Mouse (Mus musculus) cerebellum, postnatal 10 days (tissue): ENCODE results near the gene Ctnnbip1.

Experiments used
- DNase-seq, 2 experiments: peaks; one replicate each; pipeline ENCODE4 v3.0.0; 2021; ENCODE audit warnings: mixed read lengths in 2 of 2

The Ctnnbip1 gene

DNA sequence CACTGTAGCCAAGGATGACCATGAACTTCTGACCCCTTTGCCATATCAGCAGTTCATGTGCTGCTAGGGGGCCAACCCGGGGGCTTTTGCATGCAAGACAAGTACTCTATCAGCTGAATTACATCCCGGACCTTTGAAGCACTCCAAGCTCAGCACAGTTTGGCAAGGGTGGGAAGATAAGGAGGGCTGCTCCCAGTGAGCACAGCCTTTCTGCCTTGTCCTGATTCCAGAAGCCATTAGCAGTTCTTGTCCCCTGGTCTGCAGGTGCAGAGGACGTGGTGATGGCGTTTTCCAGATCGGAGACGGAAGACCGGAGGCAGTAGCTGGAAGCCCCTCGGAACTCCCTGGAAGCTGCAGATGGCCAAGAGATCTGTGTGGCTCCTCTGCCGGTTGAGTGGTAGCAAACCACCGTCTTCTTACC is 45.9 kb downstream of the Ctnnbip1 start:
- DNase-seq, result peak in 1 of 2 experiments; percentile 52

DNA sequence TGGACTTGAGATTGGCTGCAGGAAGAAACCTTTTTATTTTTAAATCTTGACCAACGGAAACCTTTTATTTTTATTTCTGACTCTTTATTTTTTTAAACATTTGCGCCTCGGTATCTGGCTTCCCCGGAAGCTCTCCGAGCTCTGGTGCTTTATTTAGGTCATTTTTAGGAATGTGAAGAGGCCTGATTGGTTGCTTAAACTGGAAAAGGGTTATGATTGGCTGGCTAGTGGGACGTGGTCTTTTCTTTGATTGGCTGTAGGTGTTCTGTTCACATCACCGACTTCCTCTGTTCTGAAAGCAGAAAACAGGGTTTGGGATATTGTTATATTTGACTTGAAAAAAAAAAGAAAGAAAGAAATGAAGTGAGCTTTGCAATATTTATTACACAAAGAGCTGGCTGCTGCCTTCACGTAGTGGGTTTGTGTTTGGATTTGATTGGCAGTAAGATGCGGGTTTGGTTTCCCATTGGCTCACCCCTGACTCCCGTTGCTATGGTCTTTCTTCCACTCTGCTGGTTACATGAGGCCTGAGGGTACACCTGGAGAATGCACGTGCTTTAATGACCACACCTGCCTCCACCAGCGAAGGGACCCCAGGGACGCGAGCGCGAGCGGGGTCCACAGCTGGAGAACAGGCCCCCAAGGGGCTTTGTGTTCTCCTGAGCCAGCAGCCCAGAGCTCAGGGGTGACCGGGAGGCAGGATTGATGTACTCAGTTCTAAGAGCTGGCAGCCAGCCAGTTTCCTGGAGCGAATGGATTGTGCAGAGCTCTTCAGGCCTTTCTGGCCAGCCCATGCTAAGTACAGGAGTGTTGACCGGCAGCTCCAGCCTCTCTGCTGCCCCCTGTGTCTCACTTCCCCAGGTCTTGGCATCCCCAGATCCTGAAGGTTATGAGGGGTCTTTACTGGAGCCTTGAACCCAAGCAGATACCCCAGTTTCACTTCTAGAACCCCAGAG is 46.7 kb downstream of the Ctnnbip1 start:
- DNase-seq, result peak; percentile 94

DNA sequence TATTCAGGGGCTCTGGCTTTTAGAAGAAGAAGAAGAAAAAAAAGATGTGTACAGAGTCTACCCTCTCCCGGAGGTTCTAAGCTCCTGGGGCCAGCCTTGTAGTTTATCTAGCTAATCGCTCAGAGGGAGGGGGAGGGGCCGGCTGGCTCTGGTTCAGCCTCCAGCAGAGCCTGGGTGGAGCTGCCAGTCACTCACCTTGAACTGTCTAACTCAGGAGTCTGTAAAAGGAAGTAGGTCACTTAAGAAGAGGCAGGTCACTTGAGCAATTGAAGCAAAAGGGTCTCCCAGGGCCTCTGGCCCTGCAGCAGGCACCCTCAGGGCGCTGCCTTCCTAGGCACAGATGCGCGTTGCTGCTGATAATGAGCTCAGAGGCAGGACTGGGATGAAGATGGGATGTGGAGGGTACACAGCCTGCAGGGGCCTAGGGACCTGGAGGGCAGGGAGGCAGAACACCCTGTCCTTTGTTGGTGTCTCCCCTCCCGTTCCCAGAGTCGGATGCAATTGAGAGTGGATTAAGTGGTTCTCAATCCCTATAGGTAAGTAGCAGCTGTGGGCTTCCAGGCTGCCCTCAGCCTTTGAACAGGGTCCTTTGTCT is 49.5 kb downstream of the Ctnnbip1 start:
- DNase-seq, result peak; percentile 60 to 66

DNA sequence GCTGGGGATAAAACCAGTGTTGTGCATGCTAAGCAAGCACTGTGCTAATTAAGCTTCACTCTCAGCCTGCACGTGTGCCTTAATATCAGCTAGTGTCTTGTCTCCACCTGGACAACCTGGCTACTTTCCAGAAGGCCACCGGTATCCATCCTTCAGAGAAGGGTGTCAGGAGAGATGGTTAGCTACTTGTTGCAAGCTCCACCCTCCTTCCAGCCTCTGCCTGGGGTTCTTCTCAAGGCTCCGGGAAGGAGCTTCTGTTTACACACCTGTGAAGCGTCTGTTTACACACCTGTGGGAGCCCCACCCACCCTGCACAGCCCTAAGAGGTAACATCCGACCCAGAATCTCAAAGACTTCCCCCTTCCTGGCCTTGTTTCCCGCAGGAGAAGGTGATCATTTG is 50.6 kb downstream of the Ctnnbip1 start:
- peak; percentile 56 to 59 for DNase-seq

DNA sequence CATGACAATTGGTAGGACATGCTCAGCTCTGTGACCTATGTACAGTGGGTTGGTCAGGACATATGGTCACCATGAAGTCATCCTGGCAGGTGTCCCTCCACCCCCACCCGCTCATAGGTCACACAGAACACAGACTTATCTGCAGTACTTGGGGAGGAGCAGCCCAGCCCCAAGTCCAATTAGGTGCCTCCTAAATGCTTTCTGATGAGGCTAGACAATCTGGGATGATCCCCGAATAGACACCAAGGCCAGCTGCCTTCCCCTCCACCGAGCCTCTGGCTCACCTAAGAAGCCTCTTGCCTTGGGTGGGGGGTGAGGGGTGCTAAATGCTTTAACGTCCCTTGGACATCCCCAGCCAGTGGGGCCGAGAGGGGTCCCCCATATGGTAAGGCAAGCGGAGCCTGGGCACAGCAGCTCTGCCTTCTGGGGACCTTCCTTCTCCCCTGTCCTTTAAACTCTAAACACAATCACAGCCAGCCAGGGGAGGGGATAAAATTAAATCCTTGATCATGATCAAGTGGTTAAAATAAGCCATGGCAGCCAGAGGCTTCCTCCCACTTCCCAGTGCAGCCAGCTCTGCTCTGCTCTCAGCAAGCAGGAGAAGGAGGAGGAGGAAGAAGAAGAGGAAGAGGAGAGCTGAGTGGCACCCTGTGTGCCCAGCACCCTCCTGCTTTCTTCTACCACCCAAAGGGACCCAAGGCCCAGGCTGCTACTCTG is 51.9 kb downstream of the Ctnnbip1 start:
- DNase-seq, result no peak

DNA sequence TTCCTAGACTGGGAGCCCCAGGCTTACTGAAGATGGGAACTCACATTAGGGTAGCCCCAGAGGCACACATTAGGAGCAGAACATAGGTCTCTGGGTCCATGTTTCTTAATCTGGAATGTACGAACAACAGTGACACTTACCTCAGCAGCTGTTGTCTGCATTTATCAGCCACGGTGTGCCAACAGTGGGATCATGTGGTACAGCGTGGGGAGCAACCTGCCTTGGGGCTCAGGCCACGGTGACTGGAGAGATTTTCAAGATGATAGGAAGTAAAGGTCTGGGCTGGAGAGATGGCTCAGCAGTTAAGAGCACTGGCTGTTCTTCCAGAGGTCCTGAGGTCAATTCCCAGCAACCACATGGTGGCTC is 52.4 kb downstream of the Ctnnbip1 start:
- DNase-seq, result no peak

DNA sequence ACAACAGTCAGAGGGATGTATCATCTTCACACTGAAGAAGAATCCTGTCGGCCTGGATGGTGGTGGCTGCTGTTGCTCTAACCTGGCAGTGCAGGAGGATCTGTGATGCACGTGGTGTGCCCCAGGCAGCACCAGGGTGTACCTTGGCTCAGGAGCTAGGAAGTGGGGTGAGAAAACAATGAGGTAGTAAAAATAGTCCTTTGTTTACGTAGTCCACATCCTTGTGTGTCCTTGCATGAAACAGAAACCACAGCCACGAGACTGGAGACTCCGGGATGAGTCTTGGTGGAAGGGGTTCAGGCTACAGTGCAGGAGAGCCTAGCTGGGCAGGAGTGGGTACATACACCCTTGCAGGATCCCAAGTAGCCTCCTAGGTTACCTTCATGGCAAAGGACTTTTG is 53.2 kb downstream of the Ctnnbip1 start:
- no peak for DNase-seq

DNA sequence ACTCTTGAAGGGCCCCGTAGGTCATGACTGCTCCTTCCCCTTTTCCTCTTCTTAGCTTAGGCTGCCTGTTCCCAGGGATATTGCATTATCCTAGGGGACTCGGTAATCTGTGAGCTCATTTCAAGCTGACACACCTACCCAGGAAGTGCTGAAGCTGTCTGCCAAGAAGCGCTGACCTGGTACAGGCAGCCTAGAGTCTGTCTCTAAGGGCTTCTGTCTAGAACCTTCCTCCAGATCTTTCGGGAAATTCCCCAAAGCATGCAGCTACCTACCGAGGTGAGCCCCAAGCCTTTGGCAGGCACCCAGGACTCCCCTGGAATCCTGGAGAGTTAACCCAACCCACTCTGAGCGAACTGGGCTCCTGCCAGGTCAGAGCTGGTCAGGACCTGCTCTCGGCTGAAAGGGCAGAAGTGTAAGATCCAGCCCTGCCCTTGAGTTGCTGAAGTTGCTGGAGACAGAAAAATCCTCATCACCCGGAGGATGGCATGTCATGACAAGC is 53.7 kb downstream of the Ctnnbip1 start:
- DNase-seq, result peak; percentile 51 to 57

DNA sequence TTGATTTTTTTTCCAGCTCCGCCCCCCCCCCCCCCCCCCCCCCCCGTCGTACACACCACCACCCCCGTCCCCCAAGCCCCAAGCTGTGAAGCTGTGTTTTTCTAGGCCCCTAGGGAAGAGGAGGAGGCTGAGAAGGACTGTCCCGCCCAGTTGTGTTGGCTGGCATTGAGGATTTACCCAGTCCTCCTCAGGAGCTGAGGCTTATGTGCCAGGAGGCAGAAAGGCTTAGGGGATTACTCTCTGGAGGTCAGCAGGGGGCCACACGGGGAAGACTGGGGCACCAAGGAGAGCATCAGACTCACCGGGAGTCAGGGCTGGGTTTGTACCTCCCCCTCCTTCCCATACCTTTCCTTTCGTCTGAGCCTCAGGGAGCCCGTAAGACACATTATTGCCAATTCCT is 54.4 kb downstream of the Ctnnbip1 start:
- DNase-seq, result no peak

DNA sequence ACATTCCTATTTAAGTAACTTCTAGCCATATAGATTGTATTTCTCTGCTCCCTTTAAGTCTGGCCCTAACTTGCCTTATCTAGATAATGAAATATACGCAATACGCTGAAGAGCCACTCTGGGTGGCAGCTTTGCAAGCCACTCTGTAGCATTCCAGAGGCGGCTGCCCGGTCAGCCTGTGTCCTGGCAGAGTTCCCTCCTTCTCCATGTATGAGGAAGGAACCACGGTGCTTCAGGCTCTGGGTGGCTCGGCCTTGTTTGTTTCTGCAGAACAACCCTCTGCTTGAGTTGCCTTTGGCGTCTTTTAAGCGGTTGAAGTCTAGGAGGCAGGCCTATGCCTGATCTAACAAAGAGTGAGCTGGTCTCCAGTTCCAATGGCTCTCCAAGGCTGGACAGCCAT is 54.8 kb downstream of the Ctnnbip1 start:
- DNase-seq, result peak in 1 of 2 experiments; percentile 38

DNA sequence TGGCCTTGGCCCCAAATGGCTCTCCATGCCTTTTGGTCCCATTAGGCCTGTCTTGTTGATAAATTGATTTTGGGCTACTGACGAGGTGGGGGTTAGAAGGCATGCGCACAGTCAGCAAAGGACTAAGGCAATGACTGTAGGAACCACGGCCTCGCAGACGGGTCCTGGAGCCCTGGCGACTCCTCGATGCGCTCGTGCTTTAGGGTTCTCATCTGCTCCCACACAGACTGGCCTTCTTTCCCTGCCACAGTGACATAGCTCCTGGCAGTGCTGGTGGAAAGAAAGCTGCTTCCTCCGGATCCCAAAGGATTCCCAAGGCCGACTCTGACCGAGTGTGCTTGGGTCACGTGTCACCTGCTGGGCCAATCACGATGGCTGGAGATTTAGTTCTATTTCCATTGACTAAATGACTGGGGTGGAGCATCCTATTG is 56.4 kb downstream of the Ctnnbip1 start:
- no peak for DNase-seq

DNA sequence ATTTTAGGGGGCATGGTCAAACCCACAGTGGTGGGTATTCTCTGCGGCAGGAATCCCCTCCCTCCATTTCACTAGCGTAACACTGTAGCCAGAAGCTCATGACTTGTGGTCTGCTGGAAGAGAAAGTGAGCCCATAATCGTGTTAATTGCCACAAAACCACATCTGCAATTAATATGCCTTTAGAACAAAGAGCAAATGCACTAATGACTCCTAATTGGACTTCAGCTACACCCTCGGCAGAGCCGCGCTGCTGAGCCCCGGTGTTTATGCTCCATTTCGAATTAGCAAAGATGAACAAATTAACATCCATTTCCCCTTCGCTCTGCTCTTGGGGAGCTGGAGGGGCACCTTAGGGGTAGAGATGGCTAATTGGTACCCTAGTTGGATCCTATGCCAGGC is 58.0 kb downstream of the Ctnnbip1 start:
- DNase-seq, result no peak

DNA sequence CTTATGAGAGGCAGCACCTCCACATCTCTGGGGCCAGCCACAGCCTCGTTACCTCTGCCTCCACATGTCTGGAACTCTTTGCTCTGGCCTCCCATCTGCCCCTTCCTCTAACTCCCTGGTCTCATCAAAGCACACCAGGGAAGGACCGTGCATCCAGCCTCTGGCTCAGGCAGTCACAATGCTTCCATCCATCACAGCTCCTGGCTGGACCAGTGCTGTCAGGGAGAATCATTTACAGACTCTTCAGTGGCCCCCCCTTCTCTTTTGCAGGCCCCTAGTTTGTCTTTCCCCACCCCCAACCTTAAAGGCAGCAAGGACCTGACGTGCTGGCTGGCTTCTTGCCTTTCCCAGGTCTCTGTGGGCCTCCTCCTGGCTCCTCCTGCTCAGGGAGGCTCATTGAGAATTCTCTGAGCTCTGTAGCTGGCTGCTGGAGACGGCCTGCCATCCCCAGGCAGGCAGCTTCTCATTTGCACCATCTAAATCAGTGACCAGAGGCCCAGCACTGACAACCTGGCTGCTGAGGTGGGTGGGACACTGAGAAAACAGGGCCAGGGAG is 59.0 kb downstream of the Ctnnbip1 start:
- no peak for DNase-seq

DNA sequence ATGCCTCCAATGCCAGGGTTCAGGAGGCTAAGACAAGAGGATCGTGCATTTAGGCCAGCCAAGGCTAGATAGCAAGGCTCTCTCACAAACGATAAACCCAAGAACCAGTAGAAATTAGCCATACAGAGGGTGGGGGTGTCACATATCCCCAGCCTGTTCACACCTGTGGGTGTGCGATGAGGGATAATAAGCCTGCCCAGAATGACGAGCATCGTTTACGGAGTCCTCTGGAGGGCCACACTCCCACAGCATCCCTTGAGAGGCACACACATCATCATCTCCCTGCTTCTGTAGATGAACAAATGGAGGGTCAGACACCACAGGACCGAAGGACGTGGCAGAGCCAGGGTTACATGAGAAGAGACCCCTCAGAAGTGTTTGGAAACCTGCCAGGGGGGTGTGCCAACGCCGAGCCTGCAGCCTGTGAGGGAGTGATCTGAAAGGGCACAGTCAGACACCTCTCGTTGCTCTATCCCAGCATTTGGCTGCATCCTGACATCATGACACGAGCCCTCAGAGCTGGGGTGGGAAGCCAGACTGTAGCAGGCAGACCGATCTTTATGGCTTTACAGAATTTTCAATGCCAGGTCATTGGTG is 60.1 kb downstream of the Ctnnbip1 start:
- DNase-seq, result peak; percentile 66 to 67

DNA sequence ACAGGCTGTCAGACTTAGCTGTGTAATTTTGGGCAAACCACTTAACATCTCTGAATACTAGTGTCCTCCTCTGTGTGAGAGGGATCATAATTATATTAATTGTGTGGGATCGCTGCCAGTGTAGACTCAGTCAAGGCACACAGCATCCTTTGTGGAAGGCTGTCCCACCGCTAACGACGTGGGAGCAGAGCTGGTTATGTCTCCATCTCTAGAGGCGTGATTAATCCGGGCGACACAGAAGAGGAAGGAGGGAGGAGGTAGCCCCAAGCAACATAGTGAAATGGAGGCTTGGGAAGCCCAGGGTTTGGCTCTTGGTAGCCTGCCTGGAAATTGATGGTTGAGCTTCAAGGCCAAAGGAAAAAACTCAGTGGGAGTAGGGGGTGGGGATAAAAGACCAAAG is 60.8 kb downstream of the Ctnnbip1 start:
- DNase-seq, result no peak

DNA sequence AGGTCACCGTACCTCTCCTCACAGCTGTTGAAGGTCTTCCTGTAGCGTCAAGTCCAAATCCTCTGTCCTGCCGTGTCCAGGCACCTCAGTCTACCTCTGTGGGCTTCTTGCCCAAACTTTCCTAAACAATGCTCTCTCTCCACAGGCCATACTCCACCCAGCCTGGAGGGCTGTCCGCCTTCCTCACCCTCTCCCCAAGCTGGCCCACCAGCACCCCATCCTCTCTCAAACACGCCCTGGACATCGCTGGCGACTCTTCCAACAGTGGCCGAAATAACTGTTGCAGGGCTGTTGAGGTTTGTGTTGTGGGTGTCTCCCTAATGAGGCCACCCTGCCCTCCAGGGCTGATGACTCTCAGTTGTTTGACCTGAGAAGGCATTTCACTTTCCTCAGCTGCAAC is 67.2 kb downstream of the Ctnnbip1 start:
- DNase-seq, result no peak

DNA sequence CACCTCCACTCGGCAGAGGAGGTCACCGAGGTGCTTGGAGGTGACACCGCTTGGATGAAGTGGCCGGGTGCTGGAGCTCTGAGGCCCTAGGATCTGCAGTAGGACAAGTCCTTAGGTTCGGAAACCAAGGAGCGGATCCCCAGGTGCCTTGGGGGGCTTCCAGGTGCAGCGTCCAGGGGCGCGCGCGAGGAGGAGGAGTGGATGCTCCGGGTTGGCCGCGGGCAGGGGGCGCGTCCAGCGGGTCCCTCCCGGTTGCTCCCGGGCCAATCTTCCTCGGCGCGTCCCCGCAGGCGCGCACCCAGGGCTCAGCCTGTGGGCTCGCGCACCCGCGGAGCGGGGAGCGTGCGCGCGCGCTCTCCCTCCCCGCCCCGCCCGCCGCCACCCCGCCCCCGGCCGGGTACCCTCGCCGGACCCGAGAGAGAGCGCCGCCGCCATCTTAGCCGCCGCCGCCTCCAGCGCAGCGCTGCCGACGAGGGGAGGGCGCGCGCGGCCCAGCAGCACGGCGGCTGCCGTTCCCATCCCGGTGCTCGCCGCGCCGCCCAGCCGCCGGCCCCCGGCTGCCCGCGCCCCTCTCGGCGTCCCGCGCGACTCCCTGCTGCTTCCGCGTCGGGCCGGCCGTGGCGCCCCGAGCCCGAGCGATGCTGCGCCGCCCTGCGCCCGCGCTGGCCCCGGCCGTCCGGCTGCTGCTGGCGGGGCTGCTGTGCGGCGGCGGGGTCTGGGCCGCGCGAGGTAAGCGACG is 68.2 kb downstream of the Ctnnbip1 start, which contains the start of gene Clstn1:
Clstn1 (plus strand) TSS at position 425 of the 739 bp plus-strand sequence.
- DNase-seq, result peak; percentile 90 to 93

DNA sequence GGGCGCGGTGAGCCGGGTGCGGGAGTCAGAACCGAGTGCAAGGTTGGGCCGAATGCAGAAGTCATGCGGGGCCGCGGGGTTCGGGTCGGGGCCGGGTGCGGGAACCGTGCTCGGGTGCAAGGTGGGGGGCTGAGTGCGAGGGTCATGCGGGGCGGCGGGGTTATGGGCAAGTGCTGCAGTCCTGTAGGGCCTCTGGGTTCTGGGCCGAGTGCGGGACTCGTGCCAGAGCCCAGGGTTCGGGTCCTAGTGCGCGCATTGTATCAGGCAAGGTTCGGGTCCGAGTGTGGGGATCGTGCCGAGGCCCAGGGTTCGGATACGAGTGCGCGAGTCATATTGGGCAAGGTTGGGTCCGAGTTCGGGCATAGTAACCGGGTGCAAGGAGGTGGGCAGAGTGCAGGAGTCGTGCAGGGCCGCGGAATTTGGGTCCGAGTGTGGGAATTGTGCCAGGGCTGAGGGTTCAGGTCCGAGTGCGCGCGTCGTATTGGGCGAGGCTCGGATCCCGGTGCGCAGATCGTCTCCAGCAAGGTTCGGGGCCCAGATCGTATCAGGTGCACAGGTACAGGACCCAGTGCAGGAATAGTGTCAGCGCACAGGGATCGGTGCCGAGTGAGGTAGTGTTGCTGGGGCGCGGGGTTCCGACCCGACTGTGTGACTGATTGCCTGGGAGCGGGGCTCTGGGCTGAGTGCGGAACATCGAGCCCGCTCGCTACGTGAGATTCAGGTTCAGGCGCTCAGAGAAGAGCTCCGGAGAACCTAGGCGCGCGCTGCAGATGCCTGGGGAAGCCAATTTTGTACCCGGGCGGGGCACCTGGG is 69.0 kb downstream of the Ctnnbip1 start:
- DNase-seq, result peak; percentile 84 to 91

DNA sequence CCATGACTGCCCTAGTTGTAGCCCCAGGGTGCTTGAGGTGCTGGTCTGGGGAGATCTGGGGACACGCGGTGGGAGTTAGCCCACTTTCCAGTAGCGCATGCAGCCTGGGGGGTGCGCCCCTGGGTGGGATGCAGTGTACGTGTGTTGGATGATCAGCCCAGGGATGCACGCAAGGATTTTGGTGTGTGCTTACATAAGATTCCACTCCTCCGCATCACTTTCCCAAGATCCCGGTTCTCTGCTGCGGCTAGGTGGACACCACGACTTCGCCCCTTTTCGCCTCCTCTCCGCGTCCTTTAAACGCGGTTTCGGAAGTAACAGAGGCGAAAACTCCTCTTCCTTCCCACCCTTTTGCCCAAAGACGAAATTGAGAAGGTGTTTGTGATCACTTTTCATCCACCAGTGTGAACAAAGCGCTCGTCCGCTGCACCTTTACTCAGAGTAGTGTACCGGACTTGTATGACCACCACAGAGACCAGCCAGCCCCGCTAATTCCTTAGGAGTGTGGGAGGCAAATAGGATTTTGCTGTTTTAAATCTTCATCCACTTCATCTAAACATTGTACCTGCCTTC is 69.6 kb downstream of the Ctnnbip1 start:
- no peak for DNase-seq

DNA sequence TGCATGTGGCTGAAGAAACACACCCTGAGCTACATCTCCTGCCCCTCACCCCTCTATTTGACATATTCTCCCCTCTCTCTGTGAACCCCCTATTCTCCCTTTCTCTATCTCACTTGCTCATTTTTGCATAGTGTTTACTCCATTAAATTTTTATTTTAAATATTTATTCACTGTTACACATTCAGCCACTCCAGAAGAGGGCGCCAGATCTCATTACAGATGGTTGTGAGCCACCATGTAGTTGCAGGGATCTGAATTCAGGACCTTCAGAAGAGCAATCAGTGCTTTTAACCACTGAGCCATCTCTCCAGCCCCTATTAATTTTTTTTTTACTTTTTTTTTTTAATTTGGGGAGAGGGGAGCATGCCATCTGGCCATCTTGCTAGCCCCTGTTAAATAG is 72.2 kb downstream of the Ctnnbip1 start:
- no peak for DNase-seq
